Mouse (Mus musculus) liver, postnatal 0 days (tissue): ENCODE data around the gene Arf5.

Experiments used
- CTCF ChIP-seq: sonication (generic); IDR thresholded peaks from 2 replicates; pipeline ENCODE4 v1.5.1; 2016; ENCODE audit warnings: antibody characterized with exemption, low read depth
- EP300 ChIP-seq: IDR thresholded peaks from 2 replicates; pipeline ENCODE4 v1.6.1; 2016; ENCODE audit warnings: antibody characterized with exemption, low read depth, mild to moderate bottlenecking

DNA sequence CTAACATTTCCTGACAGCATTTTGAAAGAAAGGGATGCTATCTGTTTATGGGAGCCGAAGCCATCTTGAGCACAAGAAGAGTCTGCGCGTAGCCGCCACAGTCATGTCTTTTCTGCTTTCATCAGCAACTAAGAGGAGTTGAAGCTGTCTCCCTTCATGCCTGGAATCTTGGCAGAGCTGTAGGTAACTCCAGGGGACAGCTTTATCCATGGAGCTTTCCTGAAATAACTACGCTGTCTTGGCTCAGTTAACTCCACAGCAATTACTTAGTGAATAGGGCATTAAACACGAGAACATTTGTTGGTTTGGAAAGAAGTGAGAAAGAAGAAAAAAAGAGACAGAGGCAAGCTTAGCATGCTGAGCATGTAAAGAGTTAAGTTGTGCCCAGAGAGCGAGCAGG is 24.6 kb downstream of the Arf5 start:
- TF ChIP-seq CTCF (no peak), EP300 (no peak)
